Mouse (Mus musculus) testis, postnatal 10 days (tissue): ENCODE measurements around the gene Tmem165.
A peak's percentile ranks its signal among the peaks of the same experiment; 100 is the strongest.

Source experiments
- DNase-seq: peaks from one replicate; pipeline ENCODE4 v3.0.0; 2021; ENCODE audit warnings: low spot score

Gene Tmem165

DNA sequence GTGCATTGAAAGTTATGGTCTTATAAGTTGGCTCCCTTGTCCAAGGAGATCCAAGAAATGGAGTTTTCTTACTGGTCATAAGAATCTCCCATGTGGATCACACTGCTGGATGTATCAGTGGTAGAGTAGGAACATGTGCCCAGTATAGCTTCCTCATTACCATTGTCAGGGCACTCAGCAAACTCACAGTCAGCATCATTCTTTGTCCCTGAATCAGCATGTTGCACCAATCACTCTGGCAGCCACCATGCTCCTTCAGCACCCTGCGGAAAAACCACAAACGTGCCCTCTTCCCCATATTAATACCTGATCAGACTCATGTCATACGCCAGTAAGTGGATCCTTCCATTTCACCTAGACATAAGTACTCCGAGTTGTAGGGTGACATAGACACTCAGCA lies 8.6 kb upstream of the Tmem165 start:
- peak; percentile 10 for DNase-seq

DNA sequence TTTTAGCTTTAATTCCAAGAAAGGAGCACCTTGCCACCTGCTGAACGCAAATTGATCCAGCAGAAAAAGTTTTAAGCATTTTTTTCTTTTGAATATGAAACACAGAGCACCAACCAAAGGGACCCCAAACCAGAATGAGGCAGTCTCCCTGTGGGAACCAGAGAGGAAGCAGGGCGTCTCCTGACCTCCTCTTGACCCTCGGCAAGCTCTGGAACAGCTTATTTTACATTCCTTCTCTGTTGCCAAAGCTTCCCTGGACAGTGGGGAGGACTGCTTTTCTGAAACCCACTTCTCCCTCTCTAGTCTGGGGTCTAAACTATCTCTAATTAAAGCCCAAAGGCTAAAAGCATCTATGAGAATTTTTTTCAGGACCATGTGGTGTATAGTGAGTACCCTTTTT lies 7.3 kb upstream of the Tmem165 start:
- DNase-seq, result no peak

DNA sequence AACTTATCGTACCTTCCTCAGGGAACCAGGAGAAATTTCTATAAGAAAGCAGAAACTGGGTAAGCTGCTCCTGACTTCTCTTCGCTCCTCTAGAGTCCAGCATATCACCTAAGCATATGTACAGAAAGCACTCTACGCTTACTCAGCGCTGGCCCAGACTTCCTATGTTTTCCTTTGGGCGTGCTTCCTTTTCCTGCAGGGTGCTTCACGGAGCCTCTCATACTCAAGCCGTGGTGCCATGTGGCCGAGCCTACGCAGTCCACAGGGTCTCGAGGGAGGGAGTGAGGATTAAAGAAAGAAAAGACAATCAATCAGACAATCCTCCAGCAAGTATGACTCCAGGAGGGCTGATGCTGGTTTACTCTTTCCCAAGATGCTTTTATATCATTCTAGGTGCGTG lies 6.8 kb upstream of the Tmem165 start:
- no peak for DNase-seq

DNA sequence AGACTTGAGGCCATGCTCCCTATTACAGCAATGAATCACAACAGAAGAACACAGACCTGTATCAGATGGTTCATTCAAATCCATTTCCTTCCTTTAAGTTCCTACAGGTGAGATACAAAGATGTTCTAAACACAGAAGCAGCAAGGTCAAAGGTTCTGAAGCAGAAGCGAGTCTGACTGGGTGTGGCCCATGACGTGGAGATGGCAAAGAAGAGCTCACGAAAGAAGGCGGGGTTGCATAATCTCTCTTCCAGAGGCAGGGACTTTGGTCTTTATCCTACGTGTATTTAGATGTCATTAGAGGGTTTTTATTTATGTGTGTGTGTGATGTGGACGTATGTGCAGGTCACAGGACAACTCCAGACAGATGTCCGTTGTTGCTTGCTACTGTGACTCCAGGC lies 6.0 kb upstream of the Tmem165 start:
- DNase-seq, result no peak

DNA sequence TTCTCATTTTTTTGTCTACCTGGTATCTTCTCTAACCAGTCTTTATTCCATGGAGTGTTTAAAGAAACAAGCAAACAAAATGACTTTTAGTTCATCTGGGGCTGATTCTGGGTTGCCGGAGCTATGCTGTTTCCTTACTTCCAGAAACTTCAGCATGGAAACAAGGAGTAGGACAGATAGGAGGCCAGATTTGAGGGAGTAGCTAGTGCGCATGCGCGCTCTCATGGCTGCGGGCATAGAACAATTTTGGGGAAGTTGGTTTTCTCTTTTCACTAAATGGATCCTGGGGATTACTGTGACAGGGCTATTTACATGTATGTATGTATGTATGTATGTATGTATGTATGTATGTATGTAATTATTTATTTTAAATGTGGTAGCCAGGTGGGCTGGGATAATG lies 4.5 kb upstream of the Tmem165 start:
- DNase-seq, result peak; percentile 6

DNA sequence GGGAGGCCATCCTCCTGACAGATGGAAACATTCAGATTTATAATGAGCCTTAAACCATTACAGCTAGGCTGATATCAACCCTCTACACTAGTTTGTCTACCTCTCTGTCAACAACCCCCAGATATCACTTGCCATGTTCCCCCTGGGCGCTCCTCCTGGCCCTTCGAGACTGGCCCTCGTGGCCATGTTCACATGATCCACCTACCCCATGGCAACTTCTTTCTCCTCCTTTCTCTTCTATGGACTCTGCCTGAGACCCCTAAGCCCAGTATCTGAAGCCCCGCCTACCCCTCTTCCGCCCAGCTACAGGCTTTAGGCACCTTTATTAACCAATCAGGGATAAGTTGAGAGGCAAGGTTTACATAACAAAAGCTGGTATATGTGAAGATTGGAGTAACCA lies 3.9 kb upstream of the Tmem165 start:
- DNase-seq, result peak; percentile 21

DNA sequence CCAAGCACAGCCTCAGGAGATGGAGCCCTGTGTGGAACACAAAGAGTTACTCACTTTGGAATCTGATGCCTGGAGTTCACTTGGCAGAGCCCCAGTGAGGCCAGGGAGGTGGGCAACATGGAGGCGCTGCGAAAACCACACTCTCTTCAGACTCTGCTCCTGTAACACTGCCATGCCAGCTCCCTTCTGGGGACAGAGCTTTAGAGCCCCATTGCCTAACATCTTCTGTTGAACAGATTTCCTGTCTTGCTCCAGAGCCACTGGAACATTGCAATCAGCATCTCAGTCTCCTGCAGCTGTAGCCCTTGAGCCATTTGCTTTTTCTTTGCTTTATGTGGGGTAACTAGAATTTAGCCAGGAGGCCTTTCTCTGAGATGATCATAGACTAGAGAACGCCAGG lies 1.4 kb upstream of the Tmem165 start:
- no peak for DNase-seq

DNA sequence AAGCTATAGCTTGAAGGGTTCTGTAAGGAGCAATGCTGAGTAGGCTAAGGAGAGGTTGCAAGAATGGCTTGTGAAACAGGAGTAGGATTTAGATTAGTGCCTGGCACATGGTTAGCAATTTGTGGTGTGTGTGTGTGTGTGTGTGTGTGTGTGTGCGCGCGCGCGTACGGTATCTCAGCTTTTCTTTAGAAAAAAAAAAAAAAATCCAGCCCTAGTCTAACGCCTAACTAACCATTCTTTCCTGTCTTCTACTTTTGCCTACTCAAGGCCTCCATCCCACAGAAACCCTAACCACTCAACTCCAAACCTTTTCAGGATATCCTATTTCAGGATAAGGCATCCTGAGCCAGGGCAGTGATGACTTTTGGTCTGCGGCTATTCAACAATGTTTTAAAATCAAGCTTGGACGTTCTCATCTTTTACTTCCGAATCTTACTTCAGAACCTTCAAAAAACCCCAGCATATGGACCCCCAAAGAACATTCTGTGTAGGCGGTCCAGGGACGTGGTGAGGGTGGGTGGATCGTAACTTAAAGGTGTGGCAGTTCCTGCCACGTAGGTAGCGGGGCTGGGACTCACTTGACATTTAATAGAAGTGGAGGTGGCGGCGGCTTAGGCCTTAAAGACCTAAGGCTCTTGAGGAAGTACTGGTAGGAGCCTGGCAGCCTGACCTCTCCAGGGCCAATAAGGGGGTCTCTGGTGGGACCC lies 484 bp upstream of the Tmem165 start:
- DNase-seq, result no peak

DNA sequence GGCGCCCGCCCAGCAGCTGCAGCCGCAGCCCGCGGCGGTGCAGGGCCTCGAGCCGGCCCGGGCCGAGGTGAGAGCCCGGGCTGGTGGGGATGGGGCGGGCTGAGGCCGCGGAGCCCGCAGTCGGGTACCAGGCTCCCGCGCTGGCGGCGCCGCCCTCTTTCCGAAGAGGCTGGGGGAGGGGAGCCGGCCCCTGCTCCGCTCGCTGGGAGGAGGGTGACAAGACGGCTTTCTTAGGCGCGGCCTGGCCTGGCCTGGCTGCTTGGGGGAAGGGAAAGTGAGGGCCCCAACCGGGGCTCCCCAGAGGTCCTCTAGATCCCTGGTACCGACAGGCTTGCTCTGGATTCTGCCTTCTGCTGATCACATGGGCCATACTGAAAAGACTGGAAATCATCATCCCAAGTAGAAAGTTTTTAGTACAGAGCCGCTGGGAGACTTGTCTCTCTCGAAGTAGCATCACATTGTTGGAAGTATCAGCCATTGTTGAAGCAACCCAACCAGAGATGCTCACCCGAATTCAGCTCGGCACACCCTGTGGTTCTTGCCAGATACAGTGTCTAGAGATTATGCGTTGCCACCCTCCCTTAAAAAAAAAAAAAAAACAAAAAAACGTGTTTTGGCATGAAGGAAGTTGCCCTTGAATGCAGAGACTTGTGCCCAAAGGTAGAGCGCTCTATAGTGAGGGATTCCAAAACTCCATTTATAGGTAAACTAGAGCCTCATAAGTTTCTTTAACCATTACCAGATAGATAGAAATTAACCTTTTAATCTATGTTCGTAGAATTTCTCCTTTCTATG lies 803 bp downstream of the Tmem165 start:
- peak; percentile 81 for DNase-seq

DNA sequence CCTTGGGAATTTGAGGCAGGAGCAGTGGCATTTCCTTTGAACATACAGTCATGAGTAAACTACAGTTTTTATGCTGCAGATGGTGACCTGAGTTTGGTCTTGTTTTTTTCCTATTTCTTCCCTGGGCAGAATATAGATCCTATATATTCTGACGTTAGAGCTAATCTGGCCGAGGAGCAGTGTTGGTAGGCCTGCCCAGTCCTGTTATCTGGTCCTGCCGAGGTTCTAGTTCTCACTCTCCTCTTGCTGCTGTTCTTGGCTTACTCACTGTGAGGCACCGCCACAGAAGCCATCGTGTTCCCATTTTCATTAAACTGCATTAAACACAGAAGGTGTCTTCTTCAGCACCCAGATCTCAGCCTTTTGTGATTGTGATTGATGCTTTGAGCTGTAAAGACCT lies 4.2 kb downstream of the Tmem165 start:
- no peak for DNase-seq

DNA sequence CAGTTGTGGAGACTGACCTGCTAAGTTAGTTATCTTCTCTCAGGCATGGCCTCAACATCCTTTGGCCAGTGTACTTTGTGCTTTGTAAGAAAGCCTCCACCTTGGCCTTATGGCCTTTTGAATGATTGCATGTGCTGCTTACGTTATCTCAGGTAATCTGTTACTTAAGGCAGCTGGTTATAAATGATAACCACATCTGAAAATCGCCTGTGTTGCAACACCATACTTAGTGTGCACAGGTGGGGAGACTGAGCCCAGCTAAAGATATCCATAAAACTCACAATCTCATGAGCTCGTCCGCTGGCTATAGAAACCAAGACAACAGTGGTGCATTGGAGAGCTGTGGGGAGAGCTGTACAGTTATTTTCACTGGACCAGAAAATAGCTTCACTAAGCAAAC lies 6.9 kb downstream of the Tmem165 start:
- no peak for DNase-seq

DNA sequence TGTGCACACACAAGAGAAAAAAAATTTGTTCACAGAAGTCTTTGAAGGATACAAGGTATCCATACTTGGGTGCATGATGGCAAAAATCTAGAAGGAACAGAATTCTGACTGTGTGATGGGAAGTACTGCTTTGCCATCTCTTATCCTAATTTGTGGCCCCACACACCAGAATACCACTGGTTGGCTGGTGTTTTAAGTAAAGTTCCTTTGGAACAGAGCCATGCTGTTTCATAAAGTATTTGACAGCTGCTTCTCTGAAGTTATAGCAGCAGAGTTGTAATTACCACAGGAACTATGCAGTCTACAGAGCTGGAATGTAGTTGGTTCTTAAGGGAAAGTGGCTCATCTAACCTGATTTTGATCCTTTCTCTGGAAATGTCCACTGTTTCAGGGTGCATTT lies 9.4 kb downstream of the Tmem165 start:
- DNase-seq, result no peak

DNA sequence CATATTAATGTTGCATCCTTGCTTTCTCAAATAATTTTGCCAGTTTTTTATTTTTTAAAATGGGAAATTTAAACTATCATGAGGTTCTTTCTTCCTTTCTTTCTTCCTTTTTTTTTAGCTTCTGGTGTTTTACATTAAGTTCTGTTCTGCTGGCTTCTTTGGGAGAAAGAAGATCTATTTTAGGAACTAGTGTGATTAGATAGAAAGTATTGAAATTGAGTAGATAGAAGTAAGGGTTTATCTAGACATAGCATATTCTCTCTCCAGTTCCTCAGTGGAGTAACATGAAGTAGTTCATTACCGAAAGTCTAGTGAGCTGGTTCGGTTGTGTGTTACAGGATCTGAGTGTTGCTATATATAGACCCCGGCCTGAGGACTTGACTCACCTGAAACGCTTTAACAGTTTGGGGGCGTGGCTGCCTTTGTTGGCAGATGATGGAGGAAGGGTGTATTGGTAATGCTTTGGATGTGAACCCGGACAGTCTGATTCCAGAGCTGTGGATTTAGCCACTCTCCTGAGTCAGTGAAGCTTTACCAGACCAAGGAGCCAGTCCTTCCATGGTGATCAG lies 10.8 kb downstream of the Tmem165 start:
- DNase-seq, result no peak

DNA sequence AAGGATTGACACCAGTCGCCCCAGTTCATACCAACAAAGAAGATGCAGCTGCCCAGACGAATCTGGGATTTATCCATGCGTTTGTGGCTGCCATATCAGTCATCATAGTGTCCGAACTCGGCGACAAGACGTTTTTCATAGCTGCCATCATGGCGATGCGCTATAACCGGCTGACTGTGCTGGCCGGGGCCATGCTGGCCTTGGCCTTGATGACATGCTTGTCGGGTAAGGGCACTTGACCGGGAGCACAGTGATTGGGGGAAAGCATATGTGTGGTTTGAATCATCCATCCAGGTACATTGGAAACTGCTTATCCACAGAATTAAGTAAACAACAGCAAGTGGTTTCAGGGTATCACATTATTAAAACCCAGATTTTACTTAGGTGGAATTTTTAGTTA lies 15.7 kb downstream of the Tmem165 start:
- no peak for DNase-seq

DNA sequence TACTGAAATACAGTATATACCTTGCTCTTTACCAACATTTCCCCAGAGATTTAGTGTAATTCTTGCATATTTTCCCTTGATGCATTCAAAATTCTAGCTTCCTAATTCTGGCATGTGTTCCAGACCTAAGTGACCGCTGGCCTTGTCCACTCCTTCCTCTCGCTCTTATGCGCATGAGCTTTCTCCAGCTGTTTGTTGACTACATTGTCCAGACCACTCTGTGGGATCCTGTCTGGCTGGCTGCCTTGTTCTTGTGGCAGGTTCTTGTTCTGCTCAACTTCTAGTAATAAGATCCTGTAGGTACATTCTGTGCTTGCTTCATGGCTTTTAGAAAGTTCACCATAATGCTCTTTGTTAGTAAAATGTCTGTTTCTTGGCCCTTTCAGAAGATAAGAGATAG lies 19.5 kb downstream of the Tmem165 start:
- no peak for DNase-seq

DNA sequence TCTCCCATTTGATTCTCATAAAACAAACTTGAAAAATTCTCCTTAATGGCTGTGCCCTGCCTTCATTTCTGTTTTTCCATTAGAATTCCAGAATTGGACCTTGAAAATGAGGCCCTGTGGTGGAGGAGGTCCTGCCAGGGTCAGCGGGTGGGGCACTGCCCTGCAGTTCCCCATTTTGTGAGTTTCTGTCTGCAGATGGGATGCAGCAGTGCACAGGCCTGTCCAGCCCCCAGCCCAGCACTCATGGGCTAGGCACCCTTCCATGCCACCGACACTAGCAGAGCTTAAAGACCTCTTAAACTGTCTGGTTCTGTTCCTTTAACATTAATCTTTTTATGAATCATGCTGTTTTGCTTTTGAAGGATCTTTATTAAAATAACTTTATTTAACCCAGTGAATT lies 22.2 kb downstream of the Tmem165 start:
- no peak for DNase-seq

DNA sequence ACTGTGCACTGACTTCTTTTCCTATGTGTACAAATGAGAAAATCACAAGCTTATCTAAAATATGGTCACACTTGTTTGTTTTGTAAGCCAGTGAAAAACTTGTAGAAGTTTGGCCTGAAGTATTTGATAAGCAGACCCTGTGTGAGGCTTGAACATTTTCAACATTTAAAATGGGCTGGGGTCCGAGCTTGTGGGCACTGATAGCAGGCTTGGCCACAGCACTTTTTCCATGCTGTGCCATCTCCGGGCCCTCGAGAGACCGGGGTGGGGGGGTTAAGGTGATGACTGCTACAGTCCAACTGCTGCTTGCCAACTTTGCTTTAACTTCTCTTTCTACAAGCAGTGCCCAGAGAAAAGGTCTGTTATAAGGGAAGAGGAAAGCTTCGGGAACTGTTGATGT lies 24.4 kb downstream of the Tmem165 start:
- no peak for DNase-seq

DNA sequence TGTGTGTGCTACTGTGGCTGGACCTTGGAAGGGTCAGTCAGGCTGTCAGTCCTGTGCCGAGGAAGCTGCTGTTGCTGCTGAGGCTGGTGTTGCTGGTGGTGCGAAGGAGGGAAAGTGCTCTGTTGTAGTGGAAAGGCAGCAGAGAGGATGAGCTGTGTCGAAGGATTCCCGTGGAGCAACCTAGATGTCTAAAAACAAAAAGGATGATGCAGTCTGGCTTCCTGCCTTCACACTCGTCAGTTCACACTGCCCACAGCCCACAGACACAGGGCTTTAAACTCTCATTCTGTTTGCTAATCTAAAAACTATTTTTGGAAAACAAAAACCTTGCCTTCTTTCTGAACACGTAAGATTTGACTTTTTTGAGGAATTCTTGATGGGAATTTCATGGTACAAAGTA lies 33.0 kb downstream of the Tmem165 start:
- DNase-seq, result no peak

DNA sequence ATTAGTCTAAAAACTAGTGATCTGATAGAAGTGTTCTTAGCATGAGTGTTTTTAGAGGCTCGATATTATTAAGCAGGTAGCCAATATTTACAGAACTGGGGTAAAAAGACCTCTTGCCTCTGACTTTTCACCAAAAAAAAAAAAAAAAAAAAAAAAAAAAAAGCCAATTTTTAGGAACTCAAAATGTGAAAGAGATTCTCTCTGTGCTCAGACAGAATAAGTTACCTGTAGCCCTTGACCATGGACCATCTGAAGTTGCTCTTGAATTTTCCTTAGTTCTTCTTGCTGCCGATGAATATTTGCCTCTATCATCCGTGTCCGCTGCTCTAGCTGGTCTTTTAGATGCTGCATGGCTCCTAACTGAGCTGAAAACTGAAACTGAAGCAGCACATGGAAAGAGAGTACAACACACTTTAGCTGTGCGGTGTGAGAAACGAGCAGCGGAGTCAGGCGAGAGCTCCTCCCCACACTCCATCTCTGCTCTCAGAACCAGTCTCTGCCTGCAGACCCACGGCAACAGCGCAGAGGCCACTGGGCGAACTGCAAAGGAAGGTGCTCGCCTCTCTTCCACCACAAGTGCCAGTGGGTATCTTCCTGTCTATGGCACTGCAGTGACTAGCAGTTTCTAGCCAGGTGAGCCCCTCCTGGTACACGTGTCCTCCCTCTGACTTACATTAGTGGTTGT lies 47.6 kb downstream of the Tmem165 start:
- no peak for DNase-seq

DNA sequence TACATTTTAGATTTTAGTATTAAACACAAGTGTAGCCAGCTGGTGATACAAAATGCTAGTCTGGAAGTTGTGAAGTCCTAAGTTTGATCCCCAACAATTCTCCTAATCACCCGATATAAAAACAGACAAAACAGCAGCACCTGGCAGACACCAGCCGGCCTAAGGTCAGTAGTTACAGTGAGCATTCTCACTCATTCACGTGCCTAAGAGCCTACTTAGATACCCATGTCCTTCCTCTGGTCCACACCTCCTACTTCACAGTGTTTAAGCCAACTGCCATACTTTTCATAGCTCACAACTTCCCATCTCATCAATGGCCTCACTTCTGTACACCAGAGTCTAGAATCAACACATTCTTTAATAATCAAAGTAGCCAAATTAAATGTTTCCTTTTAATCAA lies 59.6 kb downstream of the Tmem165 start:
- no peak for DNase-seq

DNA sequence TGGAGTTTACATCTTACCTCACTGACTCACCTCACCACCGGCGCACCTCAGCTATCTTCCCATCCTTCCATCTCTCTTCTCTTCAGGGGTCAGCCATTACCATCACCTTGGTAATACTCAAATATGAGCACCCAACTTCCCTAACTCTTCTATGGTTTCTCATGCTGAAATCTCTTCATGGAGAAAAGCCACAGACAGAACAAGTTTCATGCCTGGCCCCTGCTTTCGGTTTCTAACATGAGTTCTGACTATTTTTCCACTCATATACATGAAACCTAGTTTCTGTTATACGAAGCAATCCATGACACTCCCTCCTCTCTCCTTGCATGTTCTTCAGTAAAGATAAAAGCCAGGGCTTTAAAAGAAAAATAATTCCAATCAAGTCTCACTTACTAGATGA lies 60.2 kb downstream of the Tmem165 start:
- DNase-seq, result no peak

DNA sequence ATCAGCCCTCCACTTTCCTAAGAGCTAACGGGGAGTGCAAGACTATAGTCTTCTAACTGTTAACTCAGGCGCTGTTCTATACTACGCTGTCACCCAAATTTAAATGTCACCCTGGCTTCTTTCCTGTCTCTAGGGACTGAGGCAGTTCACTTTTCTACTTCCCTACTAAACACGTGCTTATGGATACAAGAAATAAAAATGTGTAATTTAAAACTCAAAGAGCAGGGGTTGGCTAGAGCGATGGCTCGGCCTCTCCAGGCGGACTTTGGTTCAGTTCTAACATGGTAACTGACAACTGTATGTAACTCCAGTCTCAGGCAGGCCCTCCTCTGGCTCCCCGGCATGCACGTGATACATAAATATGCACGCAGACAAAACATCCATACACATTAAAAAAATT lies 60.8 kb downstream of the Tmem165 start:
- no peak for DNase-seq

DNA sequence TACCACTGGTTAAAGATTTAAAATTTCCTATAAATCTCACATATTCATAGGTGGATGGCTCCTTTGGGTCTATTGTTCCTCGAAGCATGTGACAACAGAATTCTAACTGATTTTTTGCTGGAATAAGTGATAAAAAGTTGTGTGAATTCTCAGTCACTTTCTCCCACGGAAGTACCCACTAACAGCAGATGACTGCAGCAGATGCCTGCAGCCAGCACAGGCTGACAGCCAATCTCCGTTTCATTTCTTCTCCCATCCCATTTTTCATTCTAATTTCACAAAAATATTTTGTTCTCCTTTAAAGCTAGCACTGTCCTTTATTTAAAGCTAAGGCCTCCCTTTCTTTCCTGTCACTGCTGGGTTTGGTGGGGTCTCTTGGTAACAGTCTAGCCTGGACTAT lies 61.7 kb downstream of the Tmem165 start:
- no peak for DNase-seq
